Mouse (Mus musculus) testis, postnatal 14 days (tissue): ENCODE results near the gene Wasf2.
A peak's percentile ranks its signal among the peaks of the same experiment; 100 is the strongest.
"Not testable (repeated sequence)": the region's sequence is repeated elsewhere in the genome, so short reads cannot be mapped to it uniquely, and the experiment has no call there.

ENCODE experiments used
- DNase-seq: peaks from one replicate; pipeline ENCODE4 v3.0.0; 2021; ENCODE audit warnings: low spot score

The Wasf2 gene

DNA sequence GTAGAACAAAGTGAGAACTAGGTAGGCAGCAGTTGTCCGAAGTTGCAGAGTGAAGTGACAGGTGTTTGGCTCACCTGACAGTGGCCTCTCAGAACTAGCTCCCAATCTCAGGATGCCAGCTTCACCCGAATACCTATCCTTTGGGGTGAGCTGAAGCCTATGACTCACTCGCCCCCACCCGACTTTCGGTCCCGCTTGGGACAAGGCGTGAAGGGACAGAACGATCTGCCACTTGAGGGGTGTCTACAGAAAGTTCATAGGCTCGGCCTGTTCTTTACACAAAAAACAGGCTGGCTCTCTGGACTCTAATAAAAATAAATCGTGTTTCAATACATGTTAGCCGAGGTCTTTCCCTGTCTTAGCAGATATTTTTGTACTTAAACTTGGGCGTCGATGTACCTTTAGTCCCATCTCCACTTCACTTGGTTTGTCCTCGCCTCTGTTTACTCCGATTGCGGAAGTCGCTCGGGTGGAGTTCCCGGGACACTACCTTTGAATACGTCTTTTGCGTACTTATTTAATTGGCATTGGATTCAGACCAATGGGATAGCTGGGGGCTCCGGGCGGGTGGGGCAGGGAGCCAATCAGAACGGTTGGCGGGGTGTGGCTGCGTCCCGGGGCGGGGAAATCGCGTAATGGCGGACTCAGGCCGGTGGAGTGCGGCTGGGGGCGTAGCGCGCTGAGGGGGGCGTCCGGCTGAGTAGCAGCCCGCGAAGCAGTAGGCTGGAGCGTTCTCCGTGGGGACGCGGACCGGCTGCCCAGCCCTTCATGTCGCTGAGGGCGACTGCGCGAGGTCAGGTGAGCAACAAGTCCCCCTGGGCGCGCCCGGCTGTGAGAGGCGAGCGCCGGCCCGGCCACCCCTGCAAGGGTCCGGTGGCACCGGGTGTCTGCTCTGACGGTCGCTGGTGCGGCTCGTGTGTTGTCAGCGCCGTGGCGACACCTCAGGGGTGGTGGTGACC, at the start of gene Wasf2:
Wasf2 (plus strand) TSS at position 575 of the 959 bp plus-strand sequence.
- DNase-seq: peak; percentile 91

DNA sequence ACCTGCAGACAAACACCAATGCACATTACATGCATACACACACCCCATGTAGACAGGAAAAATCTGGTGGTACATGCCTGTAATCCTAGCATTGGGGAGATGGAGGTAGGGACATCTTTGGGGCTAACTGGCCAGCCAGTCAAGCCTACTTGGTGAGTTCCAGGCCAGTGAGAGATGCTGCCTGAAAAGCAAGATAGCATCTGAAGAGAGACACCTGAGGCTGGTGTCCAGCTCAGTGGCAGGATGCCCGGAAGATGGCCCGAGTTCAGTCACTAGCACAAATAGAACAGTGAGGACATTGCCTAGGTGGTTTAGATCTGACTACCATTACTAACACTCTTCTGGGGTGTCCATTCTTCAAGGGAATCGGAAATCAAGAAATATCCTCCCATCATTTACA, 49.4 kb upstream of the Wasf2 start:
- no peak for DNase-seq

GRCm38 (mm10) chr4:133082216-133082773, 48.0 kb upstream of the Wasf2 start:
- DNase-seq: no peak

- peak; percentile 80 for DNase-seq
These were observed 46.1 kb upstream of the Wasf2 start for GRCm38 (mm10) chr4:133083991-133084861.

GRCm38 (mm10) chr4:133085011-133085782, 45.1 kb upstream of the Wasf2 start:
- DNase-seq: peak; percentile 76

DNA sequence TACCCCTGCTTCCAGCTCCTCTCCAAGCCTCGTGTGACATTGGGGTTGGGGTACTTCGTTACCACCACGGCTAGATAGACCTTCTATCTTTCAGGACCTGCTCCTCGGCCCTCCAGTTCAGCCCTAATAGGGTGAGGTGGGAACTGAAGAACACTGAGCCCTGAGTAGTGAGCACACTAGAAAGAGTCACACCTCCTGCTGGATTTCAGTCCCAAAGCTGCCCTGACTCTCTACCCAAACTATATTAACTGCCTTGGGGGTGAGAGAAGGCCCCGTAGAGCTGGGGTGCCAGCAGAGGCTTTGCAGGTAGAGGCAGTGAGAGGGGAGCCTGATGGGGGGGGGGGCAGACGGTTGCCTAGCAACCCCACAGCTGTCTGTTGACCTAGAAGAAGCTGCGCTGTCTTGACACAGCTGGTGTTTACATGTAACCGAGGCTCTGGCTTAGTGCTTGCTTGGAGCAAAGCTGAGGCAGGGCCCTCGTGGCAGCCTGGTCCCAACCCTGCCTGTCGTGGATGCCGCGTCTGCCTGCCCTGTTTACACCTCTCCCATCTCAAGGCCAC, 44.4 kb upstream of the Wasf2 start:
- no peak for DNase-seq

- no peak for DNase-seq
These were observed 43.1 kb upstream of the Wasf2 start for GRCm38 (mm10) chr4:133087177-133087714.

- DNase-seq: no peak
These were observed 42.5 kb upstream of the Wasf2 start for GRCm38 (mm10) chr4:133087835-133088234.

GRCm38 (mm10) chr4:133089319-133089718, 41.0 kb upstream of the Wasf2 start:
- no peak for DNase-seq

DNA sequence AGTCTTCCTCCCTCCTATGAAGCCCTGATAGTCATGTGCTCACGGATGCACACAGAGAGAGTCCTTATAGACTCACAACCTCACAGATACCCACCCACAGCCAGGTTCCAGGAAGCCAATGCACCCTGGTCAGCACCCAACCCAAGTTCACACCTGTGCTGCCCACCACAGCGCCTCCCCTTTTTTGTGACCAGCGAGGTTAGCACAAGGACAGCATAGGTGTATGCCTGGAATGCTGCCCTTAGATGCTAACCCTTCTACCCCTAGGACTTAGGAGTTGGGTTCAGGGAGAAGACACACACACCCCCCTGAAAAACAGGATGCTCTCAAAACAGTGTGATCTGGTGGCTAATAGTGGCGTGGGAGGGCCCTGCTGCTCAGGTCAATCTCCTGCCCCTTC, 40.5 kb upstream of the Wasf2 start:
- DNase-seq: no peak

DNA sequence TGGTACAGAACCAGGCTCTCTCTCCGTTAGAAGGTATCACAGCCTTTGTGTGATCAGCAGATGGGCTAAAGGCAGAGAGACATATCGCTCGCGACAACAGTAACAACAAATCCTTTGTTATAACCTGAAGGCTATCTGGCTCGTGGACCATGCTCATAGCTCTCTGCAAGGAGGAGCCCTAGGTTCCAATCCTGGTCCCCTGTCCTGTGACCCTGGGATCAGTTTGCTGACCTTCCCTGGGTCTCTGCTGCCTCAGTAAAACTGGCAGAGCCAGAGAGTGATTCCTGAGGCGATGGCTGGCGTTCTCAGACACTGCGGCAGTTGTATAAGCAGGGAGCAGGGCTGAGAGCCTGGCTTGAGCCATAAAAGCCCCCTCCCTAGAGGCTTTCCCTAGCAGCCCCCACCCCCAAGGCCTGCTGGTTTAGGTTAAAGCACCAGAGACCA, 40.0 kb upstream of the Wasf2 start:
- no peak for DNase-seq

DNA sequence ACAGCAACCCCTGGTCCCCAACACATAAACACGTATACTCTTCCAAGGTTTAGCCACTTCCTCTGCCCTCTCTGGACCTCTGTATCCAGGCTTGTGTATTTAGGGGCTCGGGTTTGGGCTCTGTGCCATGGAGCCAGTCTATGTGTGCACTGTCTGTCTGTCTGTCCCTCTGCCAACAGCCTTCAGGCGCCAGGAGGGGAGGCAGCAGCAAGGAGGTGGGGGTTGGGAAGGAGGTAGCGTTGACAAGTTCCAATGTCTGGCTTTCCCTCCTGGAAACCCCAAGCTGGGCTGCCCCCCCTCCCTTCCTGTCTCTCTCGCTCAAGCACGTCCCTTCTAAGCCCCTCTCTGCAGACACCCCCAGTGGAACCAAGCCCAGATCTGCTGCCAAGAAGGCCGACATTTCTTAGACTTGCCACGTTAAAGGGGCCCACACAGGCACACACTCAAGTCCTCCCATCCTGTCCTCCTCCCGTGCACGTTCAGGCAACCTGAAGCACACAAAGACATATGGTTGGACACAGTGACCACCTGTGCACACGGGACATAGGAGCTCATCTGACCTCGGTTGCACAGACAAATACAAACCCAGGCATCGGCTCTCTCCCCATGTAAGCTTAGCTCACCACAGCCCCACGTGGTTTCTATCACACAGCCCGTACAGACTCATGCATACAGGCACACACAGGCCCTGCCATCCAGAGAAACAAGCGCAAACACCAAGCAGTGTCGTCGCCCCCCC, 39.4 kb upstream of the Wasf2 start:
- peak; percentile 34 for DNase-seq

GRCm38 (mm10) chr4:133091459-133091785, 38.9 kb upstream of the Wasf2 start:
- DNase-seq: no peak

DNA sequence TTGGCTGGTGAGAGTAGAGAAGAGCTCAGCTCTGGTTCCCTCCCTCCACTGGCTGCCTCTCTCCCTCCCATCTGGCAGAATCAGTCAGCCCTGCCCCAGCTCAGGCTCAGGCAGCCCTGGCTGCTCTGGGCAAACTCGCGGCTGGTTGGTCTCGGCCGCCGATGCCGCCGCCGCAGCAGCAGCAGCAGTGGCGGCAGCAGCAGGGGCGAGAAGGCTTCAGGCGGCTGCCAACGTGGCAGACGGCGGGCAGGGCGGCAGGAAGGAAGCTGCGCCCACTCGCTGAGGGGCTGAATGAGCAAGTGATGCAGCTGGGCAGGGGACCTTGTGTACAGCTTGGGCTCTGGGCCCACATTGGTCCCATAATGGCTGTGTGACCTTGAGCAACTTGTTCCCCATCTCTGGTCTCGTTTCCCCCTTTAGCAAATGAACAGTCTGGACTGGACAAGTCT, 37.8 kb upstream of the Wasf2 start:
- DNase-seq: peak; percentile 52

GRCm38 (mm10) chr4:133093056-133093455, 37.2 kb upstream of the Wasf2 start:
- DNase-seq: no peak

GRCm38 (mm10) chr4:133093481-133094033, 36.7 kb upstream of the Wasf2 start:
- no peak for DNase-seq

DNA sequence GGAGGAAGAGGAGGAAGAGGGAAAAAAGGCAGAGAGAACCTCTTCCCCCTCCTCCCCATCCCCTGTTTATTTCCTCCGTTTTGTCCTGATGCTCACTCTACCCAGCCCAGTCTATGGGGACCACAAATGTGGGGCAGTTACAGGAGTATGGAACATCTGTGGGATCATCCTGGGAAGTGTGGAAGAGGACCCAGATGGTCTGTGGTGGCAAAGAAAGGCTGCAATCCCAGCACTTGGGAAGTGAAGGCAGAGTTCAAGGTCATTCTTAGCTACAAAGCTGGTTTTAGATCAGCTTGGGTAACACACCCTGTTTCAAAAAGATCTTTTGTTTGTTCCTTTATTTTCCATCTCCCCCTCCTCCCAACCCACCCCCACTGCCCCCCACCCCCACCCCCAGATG, 36.0 kb upstream of the Wasf2 start:
- no peak for DNase-seq

DNA sequence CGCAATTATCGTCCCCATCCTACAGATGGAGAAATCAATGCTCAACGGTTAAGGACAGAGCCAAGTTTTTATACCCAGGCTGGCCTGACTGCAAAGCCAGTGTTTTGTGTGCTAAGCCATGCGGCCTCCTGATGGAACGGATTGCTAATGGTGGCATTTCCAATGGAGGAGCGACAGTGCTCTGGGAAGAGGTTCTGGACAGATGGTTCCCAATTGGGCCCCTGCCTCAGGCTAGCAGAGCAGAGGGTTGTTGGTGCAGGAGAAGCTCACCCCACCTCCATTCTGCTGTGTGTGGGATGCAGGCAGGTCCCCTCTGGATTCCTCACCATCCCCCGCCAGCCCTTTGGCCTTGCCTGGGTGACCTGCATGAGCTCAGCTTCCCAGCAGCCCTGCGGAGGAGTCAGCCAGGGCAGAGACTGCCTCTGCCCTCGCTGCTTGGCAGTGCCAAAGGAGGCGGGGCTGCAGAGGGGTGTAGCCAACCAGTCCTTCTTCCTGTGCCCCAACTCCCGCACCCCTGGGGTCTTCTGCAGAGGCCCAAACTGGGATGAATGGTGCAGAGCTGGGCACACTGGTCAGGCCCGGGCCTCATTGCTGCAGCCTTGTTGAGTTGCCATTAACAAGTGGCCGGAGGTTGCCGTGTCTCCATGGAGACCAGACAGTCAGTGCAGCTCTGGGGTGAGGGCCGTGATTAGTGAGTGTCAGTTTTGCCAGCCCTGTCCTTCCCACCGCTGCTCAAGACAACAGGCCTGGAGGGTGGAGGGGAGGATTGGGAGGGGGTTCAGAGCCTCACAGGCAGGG, 35.2 kb upstream of the Wasf2 start:
- peak; percentile 87 for DNase-seq

DNA sequence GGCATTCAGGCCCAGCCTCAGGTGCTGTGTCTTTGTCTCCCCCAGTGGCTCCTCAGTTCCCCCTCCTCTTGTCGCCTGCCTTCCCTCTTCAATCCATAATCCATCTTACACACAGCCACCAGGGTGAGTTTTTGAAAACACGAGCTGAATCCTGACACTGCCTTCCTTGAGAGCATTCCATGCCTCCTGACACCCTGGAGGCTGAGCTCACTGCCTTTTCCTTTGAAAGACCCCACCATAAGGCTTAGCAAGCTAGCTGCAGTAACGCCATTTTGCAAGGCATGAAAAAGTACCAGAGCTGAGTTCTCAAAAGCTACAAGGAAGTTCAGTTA, 34.6 kb upstream of the Wasf2 start:
- not testable (repeated sequence) for DNase-seq
